8 mouse cellular contexts compared by ENCODE assay signal in the genomic region with DNA sequence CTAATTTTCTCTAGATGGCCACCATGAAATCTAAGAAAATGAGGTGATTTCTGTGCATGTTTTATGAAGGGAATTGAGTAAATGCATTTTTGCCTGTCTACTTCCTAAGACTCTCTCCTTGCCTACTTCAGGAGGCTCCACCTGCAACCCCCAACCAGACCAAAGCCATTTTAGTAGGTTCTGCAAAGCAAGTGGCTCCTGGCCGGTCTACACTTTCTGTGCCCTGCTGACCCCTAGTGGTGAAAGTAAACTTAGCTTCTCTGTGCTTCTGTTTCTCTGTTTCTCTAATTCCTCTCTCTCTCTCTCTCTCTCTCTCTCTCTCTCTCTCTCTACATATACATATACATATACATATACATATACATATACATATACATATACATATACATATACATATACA.
DNase-seq lines count a peak whose midpoint lies in the region; ATAC-seq and TF ChIP-seq lines count a peak whose summit lies in the region.

No protein-coding gene starts in this region.

- no peak overlapping the region for H3K9ac ChIP-seq in lung, embryonic 14.5 days

- no peak overlapping the region for H3K4me3 ChIP-seq in lung, embryonic 14.5 days (ENCODE audit: low read depth, low read length)

- H3K4me1 ChIP-seq in lung, embryonic 14.5 days (ENCODE audit: insufficient read depth): no peaks in the 10 kb centered on the region

- peak; percentile 3 for DNase-seq in cerebellum, adult 11 months
- DNase-seq in cerebellum, adult 11-12 months: no peak
- DNase-seq in thymus, postnatal 4 days: peak; percentile 21
- no peak for DNase-seq in thymus, postnatal 14 days
- DNase-seq in embryo, embryonic 9.5 days (ENCODE audit: extremely low spot score): peak; percentile 55
- peak; percentile 37 to 66 for DNase-seq in kidney, postnatal 25 days
- DNase-seq in lung, embryonic 14.5 days: peak; percentile 88
- peak; percentile 43 for DNase-seq in splenic B cell, adult 2 months (ENCODE audit: low read depth, low spot score)

- H3K36me3 ChIP-seq in lung, embryonic 14.5 days (ENCODE audit: insufficient read depth): no peaks in the 10 kb centered on the region
- no peaks in the 10 kb centered on the region for H3K36me3 ChIP-seq in splenic B cell, adult 2 months (ENCODE audit: control insufficient read depth, insufficient read depth, low read length, poor library complexity, severe bottlenecking)

- WGBS in lung, embryonic 14.5 days: 0% methylated on average over 1 of the region's 1 CpGs

- H3K4me2 ChIP-seq in lung, embryonic 14.5 days: no peak overlapping the region

- no peaks in the 10 kb centered on the region for H3K27me3 ChIP-seq in lung, embryonic 14.5 days (ENCODE audit: insufficient read depth, low read length)
- no peaks in the 10 kb centered on the region for H3K27me3 ChIP-seq in splenic B cell, adult 2 months (ENCODE audit: control insufficient read depth, insufficient read depth, low read length, poor library complexity, severe bottlenecking)

- ATAC-seq in lung, embryonic 14.5 days (ENCODE audit: insufficient read depth): no peak

- TF ChIP-seq CTCF in lung, embryonic 14.5 days (IDR thresholded peaks at IDR 0.05; ENCODE audit: low read depth): peak; percentile 84

- no peaks in the 10 kb centered on the region for H3K9me3 ChIP-seq in lung, embryonic 14.5 days (ENCODE audit: low read depth, low read length)

- H3K27ac ChIP-seq in lung, embryonic 14.5 days (ENCODE audit: low read depth): no peak overlapping the region

Comparison
In these comparisons a context has a peak if more than half of its experiments do, and no peak if none do; other contexts are left out.
1. DNase-seq: peak in cerebellum, adult 11 months (single experiment), thymus, postnatal 4 days (single experiment), embryo, embryonic 9.5 days (single experiment), kidney, postnatal 25 days (2 of 2), lung, embryonic 14.5 days (single experiment) and splenic B cell, adult 2 months (single experiment); none in cerebellum, adult 11-12 months (single experiment) and thymus, postnatal 14 days (single experiment).